Comparison of ENCODE assay signal across 19 mouse cellular contexts in genomic region chr5:140621092-140621491, GRCm38 (mm10). TPM values are rescaled to one million over a fixed set of nuclear protein-coding genes. Genes with fewer than 3 reads are reported as not detected.
DNase-seq lines count a peak whose midpoint lies in the region; ATAC-seq lines count a peak whose summit lies in the region.
"Had no signal": no experiment of that assay in that cellular context is flagged by ENCODE, and none has a peak within 500 bp of the region (broad histone marks: within the 10 kb centered on the region; RNA-seq: fewer than 3 reads in every experiment).

No protein-coding gene starts in this region.

- peaks cover 74% of the 10 kb centered on the region for H3K36me3 ChIP-seq in forebrain, embryonic 10.5 days (replicated peaks)
- H3K36me3 ChIP-seq in forebrain, embryonic 14.5 days (ENCODE audit: control insufficient read depth, insufficient read depth, low read length): peaks cover 52% of the 10 kb centered on the region
- H3K36me3 ChIP-seq in midbrain, embryonic 10.5 days: peaks cover 74% of the 10 kb centered on the region
- H3K36me3 ChIP-seq in midbrain, embryonic 16.5 days (ENCODE audit: control insufficient read depth, insufficient read depth, low read length): peaks cover 33% of the 10 kb centered on the region
- peaks cover 29% of the 10 kb centered on the region for H3K36me3 ChIP-seq in hindbrain, embryonic 16.5 days (ENCODE audit: control insufficient read depth, insufficient read depth, low read length)

- H3K4me2 ChIP-seq in forebrain, embryonic 14.5 days (ENCODE audit: low read length): no peak overlapping the region
- no peak overlapping the region for H3K4me2 ChIP-seq in midbrain, embryonic 16.5 days (ENCODE audit: low read length)
- no peak overlapping the region for H3K4me2 ChIP-seq in hindbrain, embryonic 16.5 days (ENCODE audit: low read length)
- H3K4me2 ChIP-seq: heart, embryonic 15.5 days; intestine, embryonic 15.5 days; lung, embryonic 14.5 days had no signal

- peak overlapping the region; percentile 44; the same call in 1 of the 2 replicates for H3K27ac ChIP-seq in forebrain, embryonic 10.5 days
- H3K27ac ChIP-seq in forebrain, embryonic 14.5 days (ENCODE audit: low read depth, low read length): no peak overlapping the region
- H3K27ac ChIP-seq in midbrain, embryonic 10.5 days (replicated peaks): peak overlapping the region; percentile 38; the same call in 1 of the 2 replicates
- H3K27ac ChIP-seq in midbrain, embryonic 16.5 days (ENCODE audit: low read length): no peak overlapping the region
- H3K27ac ChIP-seq in hindbrain, embryonic 16.5 days (ENCODE audit: low read depth, low read length): peak overlapping the region; percentile 66; the same call in 1 of the 2 replicates
- H3K27ac ChIP-seq: heart, embryonic 15.5 days; intestine, embryonic 15.5 days had no signal

- ATAC-seq in forebrain, embryonic 14.5 days: no peak
- no peak for ATAC-seq in midbrain, embryonic 16.5 days
- no peak for ATAC-seq in hindbrain, embryonic 16.5 days
- ATAC-seq in frontal cortex, adult (ENCODE audit: low TSS enrichment): no peak
- ATAC-seq: intestine, embryonic 15.5 days had no signal

- no peak overlapping the region for H3K9ac ChIP-seq in forebrain, embryonic 14.5 days (ENCODE audit: low read length)
- no peak overlapping the region for H3K9ac ChIP-seq in midbrain, embryonic 16.5 days (ENCODE audit: low read depth, low read length)
- H3K9ac ChIP-seq in hindbrain, embryonic 16.5 days (ENCODE audit: low read depth, low read length): no peak overlapping the region
- H3K9ac ChIP-seq: heart, embryonic 15.5 days; intestine, embryonic 15.5 days; lung, embryonic 14.5 days had no signal

- no peak for DNase-seq in forebrain, embryonic 10.5 days (ENCODE audit: extremely low spot score, low spot score)
- no peak for DNase-seq in forebrain, embryonic 14.5 days (ENCODE audit: low spot score)
- DNase-seq in midbrain, embryonic 10.5 days (ENCODE audit: low spot score): no peak
- no peak for DNase-seq in gastrocnemius, postnatal 10 days
- no peak for DNase-seq in urinary bladder, postnatal 25 days (ENCODE audit: low spot score)
- DNase-seq: cerebellum, adult 2 months; gastrocnemius, postnatal 25 days; kidney, postnatal 36 days; lung, embryonic 14.5 days; thymus, postnatal 25 days had no signal

- H3K4me3 ChIP-seq in forebrain, embryonic 10.5 days: no peak overlapping the region
- H3K4me3 ChIP-seq in forebrain, embryonic 14.5 days (ENCODE audit: low read depth, low read length): no peak overlapping the region
- no peak overlapping the region for H3K4me3 ChIP-seq in midbrain, embryonic 10.5 days
- no peak overlapping the region for H3K4me3 ChIP-seq in midbrain, embryonic 16.5 days (ENCODE audit: low read depth, low read length)
- H3K4me3 ChIP-seq in hindbrain, embryonic 16.5 days (ENCODE audit: low read length): no peak overlapping the region
- H3K4me3 ChIP-seq: heart, embryonic 15.5 days; intestine, embryonic 15.5 days had no signal

- no peaks in the 10 kb centered on the region for H3K27me3 ChIP-seq in forebrain, embryonic 10.5 days (ENCODE audit: poor library complexity, severe bottlenecking)
- no peaks in the 10 kb centered on the region for H3K27me3 ChIP-seq in forebrain, embryonic 14.5 days (replicated peaks; ENCODE audit: control insufficient read depth, insufficient read depth, low read length)
- no peaks in the 10 kb centered on the region for H3K27me3 ChIP-seq in midbrain, embryonic 10.5 days (ENCODE audit: low read depth, poor library complexity, severe bottlenecking)
- no peaks in the 10 kb centered on the region for H3K27me3 ChIP-seq in midbrain, embryonic 16.5 days (ENCODE audit: control insufficient read depth, insufficient read depth, low read depth, low read length)
- no peaks in the 10 kb centered on the region for H3K27me3 ChIP-seq in hindbrain, embryonic 16.5 days (replicated peaks; ENCODE audit: control insufficient read depth, insufficient read depth, low read length)
- H3K27me3 ChIP-seq: heart, embryonic 15.5 days; intestine, embryonic 15.5 days had no signal

- no peaks in the 10 kb centered on the region for H3K9me3 ChIP-seq in forebrain, embryonic 10.5 days
- no peaks in the 10 kb centered on the region for H3K9me3 ChIP-seq in forebrain, embryonic 14.5 days (replicated peaks; ENCODE audit: control insufficient read depth, low read length)
- H3K9me3 ChIP-seq in midbrain, embryonic 10.5 days (replicated peaks): no peaks in the 10 kb centered on the region
- H3K9me3 ChIP-seq in midbrain, embryonic 16.5 days (replicated peaks; ENCODE audit: control insufficient read depth, low read length, poor library complexity, severe bottlenecking): no peaks in the 10 kb centered on the region
- no peaks in the 10 kb centered on the region for H3K9me3 ChIP-seq in hindbrain, embryonic 16.5 days (ENCODE audit: control insufficient read depth, low read length)
- H3K9me3 ChIP-seq: heart, embryonic 15.5 days; intestine, embryonic 15.5 days had no signal

- peaks cover 34% of the 10 kb centered on the region for H3K4me1 ChIP-seq in forebrain, embryonic 10.5 days
- H3K4me1 ChIP-seq in forebrain, embryonic 14.5 days (ENCODE audit: control insufficient read depth, insufficient read depth, low read length): no peaks in the 10 kb centered on the region
- peaks cover 22% of the 10 kb centered on the region for H3K4me1 ChIP-seq in midbrain, embryonic 10.5 days
- H3K4me1 ChIP-seq in midbrain, embryonic 16.5 days (ENCODE audit: control insufficient read depth, insufficient read depth, low read length): no peaks in the 10 kb centered on the region; the same call in 1 of the 2 replicates
- H3K4me1 ChIP-seq in hindbrain, embryonic 16.5 days (ENCODE audit: control insufficient read depth, insufficient read depth, low read depth, low read length): peaks cover 2% of the 10 kb centered on the region; the same call in 1 of the 2 replicates

- 80% methylated on average over 9 of the region's 9 CpGs for WGBS in forebrain, embryonic 10.5 days
- 64% methylated on average over 9 of the region's 9 CpGs for WGBS in forebrain, embryonic 14.5 days
- WGBS in midbrain, embryonic 10.5 days: 72% methylated on average over 9 of the region's 9 CpGs
- 69% methylated on average over 9 of the region's 9 CpGs for WGBS in midbrain, embryonic 16.5 days
- 66% methylated on average over 9 of the region's 9 CpGs for WGBS in hindbrain, embryonic 16.5 days

RNA-seq across cellular contexts. Expression of gene Lfng, which starts 14.0 kb away (rescaled TPM):
- 33.1 and 33.3 TPM in 2 replicates for polyA plus RNA-seq in forebrain, embryonic 10.5 days (2016; fragmentation: Nextera tagmentation; extraction: Ambion mirVana)
- 30.9 TPM in 2 replicates for polyA plus RNA-seq in forebrain, embryonic 14.5 days (2014; fragmentation: Nextera tagmentation; extraction: Ambion mirVana)
- polyA plus RNA-seq in midbrain, embryonic 10.5 days (2016; fragmentation: Nextera tagmentation; extraction: Ambion mirVana): 43.7 and 50.8 TPM in 2 replicates
- polyA plus RNA-seq in midbrain, embryonic 16.5 days (2015; fragmentation: Nextera tagmentation; extraction: Ambion mirVana): 18.4 and 23.1 TPM in 2 replicates
- 27.1 and 30.2 TPM in 2 replicates for polyA plus RNA-seq in hindbrain, embryonic 16.5 days (2015; fragmentation: Nextera tagmentation; extraction: Ambion mirVana)
- 1 to 10 TPM; 7.1 to 9.0 TPM for total RNA-seq in gastrocnemius, postnatal 10 days (2021)

RNA-seq across cellular contexts. Expression of gene Ttyh3, which starts 27.7 kb away (rescaled TPM):
- polyA plus RNA-seq in forebrain, embryonic 10.5 days (2016; fragmentation: Nextera tagmentation; extraction: Ambion mirVana): 31.6 and 35.7 TPM in 2 replicates
- 65.8 and 72.3 TPM in 2 replicates for polyA plus RNA-seq in forebrain, embryonic 14.5 days (2014; fragmentation: Nextera tagmentation; extraction: Ambion mirVana)
- 28.6 and 36.2 TPM in 2 replicates for polyA plus RNA-seq in midbrain, embryonic 10.5 days (2016; fragmentation: Nextera tagmentation; extraction: Ambion mirVana)
- polyA plus RNA-seq in midbrain, embryonic 16.5 days (2015; fragmentation: Nextera tagmentation; extraction: Ambion mirVana): 56.0 and 61.5 TPM in 2 replicates
- polyA plus RNA-seq in hindbrain, embryonic 16.5 days (2015; fragmentation: Nextera tagmentation; extraction: Ambion mirVana): 56.0 and 68.9 TPM in 2 replicates
- 10 to 100 TPM; 33.4 to 42.5 TPM for total RNA-seq in gastrocnemius, postnatal 10 days (2021)

RNA-seq across cellular contexts. Expression of gene Grifin, which starts 56.2 kb away (rescaled TPM):
- polyA plus RNA-seq in forebrain, embryonic 10.5 days (2016; fragmentation: Nextera tagmentation; extraction: Ambion mirVana): not detected in 2 replicates
- polyA plus RNA-seq in forebrain, embryonic 14.5 days (2014; fragmentation: Nextera tagmentation; extraction: Ambion mirVana): 0.38 TPM in 1 of 2 replicates, not detected in the other
- polyA plus RNA-seq in midbrain, embryonic 10.5 days (2016; fragmentation: Nextera tagmentation; extraction: Ambion mirVana): 0.62 and 0.63 TPM in 2 replicates
- polyA plus RNA-seq in midbrain, embryonic 16.5 days (2015; fragmentation: Nextera tagmentation; extraction: Ambion mirVana): 0.43 TPM in 1 of 2 replicates, not detected in the other
- polyA plus RNA-seq in hindbrain, embryonic 16.5 days (2015; fragmentation: Nextera tagmentation; extraction: Ambion mirVana): 0.36 TPM in 1 of 2 replicates, not detected in the other
- total RNA-seq in gastrocnemius, postnatal 10 days (2021): not detected
- total RNA-seq: adrenal gland, adult 2 months; gastrocnemius, postnatal 25 days; left cerebral cortex, adult 18-20 months; liver, adult 2 months; megakaryocyte progenitor cell, adult 5-6 weeks had no signal
- polyA plus RNA-seq: adrenal gland, adult 2 months; heart, embryonic 15.5 days; liver, adult 2 months; lung, embryonic 14.5 days had no signal

Comparison
In these comparisons a context has a peak if more than half of its experiments do, and no peak if none do; other contexts are left out.
1. H3K27ac ChIP-seq: peak in forebrain, embryonic 10.5 days (single experiment), midbrain, embryonic 10.5 days (single experiment) and hindbrain, embryonic 16.5 days (single experiment); none in forebrain, embryonic 14.5 days (single experiment) and midbrain, embryonic 16.5 days (single experiment).